Comparison of ENCODE assay signal across 28 mouse cellular contexts in the genomic region with DNA sequence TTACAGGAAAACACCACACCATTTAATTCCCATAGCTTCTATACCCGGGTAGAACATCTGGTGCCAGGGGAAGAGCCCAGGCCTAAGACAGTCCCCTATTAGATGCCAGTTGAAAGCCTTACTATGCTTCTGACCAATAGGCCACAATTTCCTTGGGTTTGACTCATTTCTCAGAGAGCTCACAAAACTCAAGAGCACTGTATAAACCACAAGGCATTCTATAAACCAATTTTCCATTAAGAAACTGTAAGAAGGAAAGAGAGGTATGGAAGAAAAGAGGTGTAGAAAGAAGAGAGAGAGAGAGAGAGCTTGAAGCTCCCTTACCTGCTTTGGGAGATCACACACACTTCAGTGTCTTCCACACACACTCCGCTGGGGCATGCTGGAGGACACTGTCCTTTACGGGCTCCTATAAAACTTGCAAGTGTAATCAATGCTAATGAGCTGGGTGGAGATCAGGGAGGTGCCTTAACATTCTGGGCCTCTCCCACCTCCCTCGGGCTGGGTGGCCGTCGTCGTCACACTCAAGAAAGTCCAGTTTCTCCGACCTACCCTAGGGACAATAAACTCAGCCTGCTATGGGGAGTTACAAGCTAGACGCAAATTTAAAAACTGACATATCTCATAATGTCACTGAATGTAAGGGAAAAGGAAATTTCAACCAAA. TPM values are rescaled to one million over a fixed set of nuclear protein-coding genes. Genes with fewer than 3 reads are reported as not detected.
A peak's percentile ranks its signal among the peaks of the same experiment; 100 is the strongest.
DNase-seq lines count a peak whose midpoint lies in the region; ATAC-seq and TF ChIP-seq lines count a peak whose summit lies in the region.
"Had no signal": no experiment of that assay in that cellular context is flagged by ENCODE, and none has a peak within 500 bp of the region (broad histone marks: within the 10 kb centered on the region; RNA-seq: fewer than 3 reads in every experiment).

No protein-coding gene starts in this region.

- TF ChIP-seq RAD21 in CH12.LX (IDR thresholded peaks at IDR 0.05; ENCODE audit: low read depth, low read length), result no peak

- H3K4me3 ChIP-seq in CH12.LX (replicated peaks in 1 of 3; ENCODE audit: low read depth in 2 of 3, low read length in 2 of 3, poor library complexity in 1 of 3), result no peak overlapping the region
- H3K4me3 ChIP-seq in intestine, embryonic 14.5 days (ENCODE audit: low read depth, low read length), result no peak overlapping the region
- H3K4me3 ChIP-seq in intestine, postnatal 0 days (ENCODE audit: low read depth, low read length), result no peak overlapping the region
- no peak overlapping the region for H3K4me3 ChIP-seq in hindbrain, embryonic 10.5 days
- H3K4me3 ChIP-seq: embryonic facial prominence, embryonic 12.5 days; embryonic facial prominence, embryonic 15.5 days; gastrocnemius, adult 2 months; heart, embryonic 12.5 days; heart, embryonic 15.5 days; hindbrain, embryonic 12.5 days; hindbrain, embryonic 15.5 days had no signal

- TF ChIP-seq EP300 in CH12.LX (IDR thresholded peaks at IDR 0.05; ENCODE audit: low read length), result peak; percentile 76

- TF ChIP-seq CTCF in CH12.LX (conservative IDR thresholded peaks at IDR 0.05 in 1 of 2, IDR thresholded peaks at IDR 0.05 in 1 of 2; ENCODE audit: low read depth in 2 of 2, low read length in 2 of 2), result no peak
- no peak for TF ChIP-seq CTCF in intestine, postnatal 0 days (IDR thresholded peaks at IDR 0.05; ENCODE audit: low read depth)

- H3K27ac ChIP-seq in CH12.LX (ENCODE audit: insufficient read depth, low read depth), result no peak overlapping the region
- H3K27ac ChIP-seq in intestine, embryonic 14.5 days (ENCODE audit: low read depth), result no peak overlapping the region
- no peak overlapping the region for H3K27ac ChIP-seq in intestine, postnatal 0 days (ENCODE audit: low read depth, low read length)
- H3K27ac ChIP-seq in hindbrain, embryonic 10.5 days, result no peak overlapping the region
- H3K27ac ChIP-seq: embryonic facial prominence, embryonic 12.5 days; embryonic facial prominence, embryonic 15.5 days; gastrocnemius, adult 2 months; heart, embryonic 15.5 days; hindbrain, embryonic 12.5 days; hindbrain, embryonic 15.5 days had no signal

- peaks cover 10 to 30% of the 10 kb centered on the region in 2 experiments; a peak in 3 of 4 replicates for H3K4me1 ChIP-seq in CH12.LX (ENCODE audit: control insufficient read depth in 1 of 2, insufficient read depth in 2 of 2)
- H3K4me1 ChIP-seq in intestine, embryonic 14.5 days (replicated peaks; ENCODE audit: control insufficient read depth, insufficient read depth, low read length), result no peaks in the 10 kb centered on the region
- H3K4me1 ChIP-seq in intestine, postnatal 0 days (replicated peaks; ENCODE audit: control insufficient read depth, insufficient read depth, low read length), result no peaks in the 10 kb centered on the region
- no peaks in the 10 kb centered on the region for H3K4me1 ChIP-seq in hindbrain, embryonic 10.5 days (replicated peaks)
- H3K4me1 ChIP-seq: embryonic facial prominence, embryonic 12.5 days; embryonic facial prominence, embryonic 15.5 days; heart, embryonic 12.5 days; hindbrain, embryonic 12.5 days; hindbrain, embryonic 15.5 days had no signal

- in situ Hi-C loops in CH12.LX (cut with MboI; ENCODE audit: low pct_ligation_motif_present, low pct_unique_long_range_greater_than_20kb, low sequenced_read_pairs), result no loop called here

- DNase-seq in CH12.LX (ENCODE audit: extremely low read depth) (peak; percentile 36), ES-CJ7 (ENCODE audit: low read depth, low spot score) (peak; percentile 50)
- peak; percentile 54 for DNase-seq in intestine, embryonic 14.5 days (ENCODE audit: low spot score)
- DNase-seq in lung, postnatal 25 days (ENCODE audit: low spot score), result no peak
- DNase-seq in lung, postnatal 14 days, result no peak
- no peak for DNase-seq in hindbrain, embryonic 10.5 days (ENCODE audit: low spot score)
- DNase-seq: adrenal gland, adult 8-10 months; adrenal gland, postnatal 36 days; B cell, adult 2 months; cerebellum, adult 2 months; cerebellum, adult 9-11 months; cerebellum, postnatal 25 days; forebrain, postnatal 0 days; gastrocnemius, adult 2 months; gastrocnemius, postnatal 14 days; heart, adult 18-20 months; heart, postnatal 14 days; heart, postnatal 4 days; kidney, adult 11 months had no signal

- ATAC-seq in intestine, embryonic 14.5 days (replicated peaks; ENCODE audit: low FRiP score, low TSS enrichment, low read depth), result 0 out of 2 replicates have a peak, but pooled peaks have one; percentile 50
- peak; percentile 68 for ATAC-seq in intestine, postnatal 0 days
- ATAC-seq: activated CD4-positive, CD25-positive, alpha-beta regulatory T cell, adult 4 months; forebrain, embryonic 14.5 days; forebrain, postnatal 0 days had no signal

- no peak overlapping the region for H3K9ac ChIP-seq in CH12.LX (ENCODE audit: insufficient read depth, low read depth)
- no peak overlapping the region for H3K9ac ChIP-seq in intestine, embryonic 14.5 days (ENCODE audit: low read length)
- no peak overlapping the region for H3K9ac ChIP-seq in intestine, postnatal 0 days (ENCODE audit: low read depth, low read length)
- H3K9ac ChIP-seq: embryonic facial prominence, embryonic 12.5 days; embryonic facial prominence, embryonic 15.5 days; forebrain, postnatal 0 days; heart, embryonic 12.5 days; heart, embryonic 15.5 days; hindbrain, embryonic 12.5 days; hindbrain, embryonic 15.5 days had no signal

- peaks cover 84% of the 10 kb centered on the region for H3K79me2 ChIP-seq in CH12.LX (replicated peaks; ENCODE audit: control insufficient read depth, extremely low read depth, insufficient read depth, poor library complexity, severe bottlenecking)

- no peak overlapping the region for H3K4me2 ChIP-seq in CH12.LX (ENCODE audit: insufficient read depth, low read depth, poor library complexity, severe bottlenecking)
- H3K4me2 ChIP-seq in intestine, embryonic 14.5 days (ENCODE audit: low read length), result no peak overlapping the region
- peak overlapping the region; percentile 38 for H3K4me2 ChIP-seq in intestine, postnatal 0 days (replicated peaks; ENCODE audit: low read depth)
- H3K4me2 ChIP-seq: embryonic facial prominence, embryonic 12.5 days; embryonic facial prominence, embryonic 15.5 days; heart, embryonic 12.5 days; heart, embryonic 15.5 days; hindbrain, embryonic 12.5 days; hindbrain, embryonic 15.5 days had no signal

- H3K27me3 ChIP-seq in CH12.LX (replicated peaks), result no peaks in the 10 kb centered on the region
- H3K27me3 ChIP-seq in intestine, embryonic 14.5 days (replicated peaks; ENCODE audit: control insufficient read depth, insufficient read depth, low read length), result no peaks in the 10 kb centered on the region
- H3K27me3 ChIP-seq in intestine, postnatal 0 days (replicated peaks; ENCODE audit: control insufficient read depth, insufficient read depth, low read length), result no peaks in the 10 kb centered on the region
- H3K27me3 ChIP-seq in hindbrain, embryonic 10.5 days (ENCODE audit: insufficient read depth, poor library complexity, severe bottlenecking), result no peaks in the 10 kb centered on the region
- H3K27me3 ChIP-seq: embryonic facial prominence, embryonic 12.5 days; embryonic facial prominence, embryonic 15.5 days; heart, embryonic 12.5 days; heart, embryonic 15.5 days; hindbrain, embryonic 12.5 days; hindbrain, embryonic 15.5 days had no signal

- no peak for TF ChIP-seq POLR2A in CH12.LX (IDR thresholded peaks at IDR 0.05; ENCODE audit: low read depth, low read length)

- dilution Hi-C loops in CH12.LX (cut with MboI; ENCODE audit: extremely low pct_ligation_motif_present, extremely low pct_unique_long_range_greater_than_20kb, low sequenced_read_pairs), result no loop called here

- H3K9me3 ChIP-seq in CH12.LX (replicated peaks; ENCODE audit: low read length), result no peaks in the 10 kb centered on the region
- no peaks in the 10 kb centered on the region for H3K9me3 ChIP-seq in intestine, embryonic 14.5 days (ENCODE audit: control insufficient read depth, low read length)
- H3K9me3 ChIP-seq in intestine, postnatal 0 days (ENCODE audit: control insufficient read depth), result no peaks in the 10 kb centered on the region
- no peaks in the 10 kb centered on the region for H3K9me3 ChIP-seq in hindbrain, embryonic 10.5 days
- H3K9me3 ChIP-seq: embryonic facial prominence, embryonic 12.5 days; embryonic facial prominence, embryonic 15.5 days; heart, embryonic 12.5 days; heart, embryonic 15.5 days; hindbrain, embryonic 12.5 days; hindbrain, embryonic 15.5 days had no signal

- H3K36me3 ChIP-seq in CH12.LX (replicated peaks in 1 of 2; ENCODE audit: control insufficient read depth in 1 of 2, insufficient read depth in 1 of 2, low read length in 1 of 2), result peaks cover 57 to 73% of the 10 kb centered on the region in 2 experiments
- peaks cover 4% of the 10 kb centered on the region; the same call in 1 of the 2 replicates for H3K36me3 ChIP-seq in intestine, embryonic 14.5 days (ENCODE audit: control insufficient read depth, insufficient read depth, low read length)
- 0 out of 2 replicates have a peak, but pooled peaks cover 3% of the 10 kb centered on the region for H3K36me3 ChIP-seq in intestine, postnatal 0 days (ENCODE audit: control insufficient read depth, insufficient read depth)
- peaks cover 35% of the 10 kb centered on the region for H3K36me3 ChIP-seq in hindbrain, embryonic 10.5 days
- H3K36me3 ChIP-seq: embryonic facial prominence, embryonic 12.5 days; hindbrain, embryonic 15.5 days had no signal

- WGBS in intestine, embryonic 14.5 days, result 56% methylated on average over 9 of the region's 9 CpGs
- 43% methylated on average over 9 of the region's 9 CpGs for WGBS in intestine, postnatal 0 days
- 89% methylated on average over 9 of the region's 9 CpGs for WGBS in hindbrain, embryonic 10.5 days

TF ChIP-seq in CH12.LX, 34 proteins besides CTCF, POLR2A, EP300 and RAD21:
- TF ChIP-seq TCF12 (IDR thresholded peaks at IDR 0.05; ENCODE audit: low read depth, low read length) (0 out of 2 replicates have a peak, but pooled peaks have one; percentile 2), KAT2A (IDR thresholded peaks at IDR 0.05; ENCODE audit: insufficient replicate concordance, low read length) (no peak), SIN3A (IDR thresholded peaks at IDR 0.05; ENCODE audit: low read length) (no peak), IRF4 (IDR thresholded peaks at IDR 0.05; ENCODE audit: low read depth, low read length) (peak; percentile 55; the same call in 1 of the 2 replicates), ZMIZ1 (IDR thresholded peaks at IDR 0.05; ENCODE audit: low read depth, low read length) (no peak), JUN (IDR thresholded peaks at IDR 0.05; ENCODE audit: insufficient read depth, low read depth, low read length) (0 out of 2 replicates have a peak, but pooled peaks have one; percentile 12)

RNA-seq across cellular contexts. Expression of gene Tet2, which starts 38.5 kb away (rescaled TPM):
- total RNA-seq in CH12.LX (2012; rRNA removed) (59.1 and 78.5 TPM in 2 replicates), CH12.LX (2014; rRNA removed) (49.7 and 51.3 TPM in 2 replicates)
- polyA plus RNA-seq in CH12.LX (2012; ENCODE audit: insufficient read length, low read depth), result 38.5 and 39.6 TPM in 2 replicates
- 17.9 and 19.7 TPM in 2 replicates for polyA plus RNA-seq in intestine, embryonic 14.5 days (2014; fragmentation: Nextera tagmentation; extraction: Ambion mirVana)
- polyA plus RNA-seq in intestine, postnatal 0 days (2015; fragmentation: Nextera tagmentation; extraction: Ambion mirVana), result 9.6 and 10.0 TPM in 2 replicates
- polyA plus RNA-seq in hindbrain, embryonic 10.5 days (2016; fragmentation: Nextera tagmentation; extraction: Ambion mirVana), result 16.1 and 20.9 TPM in 2 replicates

Comparison
In these comparisons a context has a peak if more than half of its experiments do, and no peak if none do; other contexts are left out.
1. DNase-seq: peak in CH12.LX (single experiment), ES-CJ7 (single experiment) and intestine, embryonic 14.5 days (single experiment); none in lung, postnatal 25 days (single experiment), lung, postnatal 14 days (single experiment) and hindbrain, embryonic 10.5 days (single experiment).